Mouse (Mus musculus) CH12.LX (cell line): Measurements from ENCODE around the gene Luc7l. TPM values are rescaled to one million over a fixed set of nuclear protein-coding genes. Genes with fewer than 3 reads are reported as not detected.
A peak's percentile ranks its signal among the peaks of the same experiment; 100 is the strongest.

Experiments
- DNase-seq: peaks from one replicate; pipeline ENCODE4 v3.0.0-alpha.2; 2013; ENCODE audit errors: extremely low read depth
- H3K27ac ChIP-seq: 2 replicates; pipeline ENCODE4 v1.5.1; 2012; ENCODE audit warnings: low read depth, mild to moderate bottlenecking, control low read depth, moderate library complexity; ENCODE audit not compliant: insufficient read depth
- H3K27me3 ChIP-seq: replicated peaks from 2 replicates; pipeline ENCODE3; 2012; ENCODE audit warnings: inconsistent platforms
- H3K36me3 ChIP-seq, 2 experiments: replicated peaks in 1 of 2; 2 replicates each; pipeline versions ENCODE3 to v1.6.1; 2012; ENCODE audit warnings: inconsistent platforms in 1 of 2, low read length in 1 of 2, mild to moderate bottlenecking in 1 of 2, mixed read lengths in 1 of 2, moderate library complexity in 1 of 2; ENCODE audit not compliant: control insufficient read depth in 1 of 2, insufficient read depth in 1 of 2
- H3K4me1 ChIP-seq, 2 experiments: 2 replicates each; pipeline ENCODE4 v1.6.1; 2012; ENCODE audit warnings: inconsistent platforms in 1 of 2, moderate library complexity in 1 of 2; ENCODE audit not compliant: insufficient read depth in 2 of 2, control insufficient read depth in 1 of 2
- H3K4me2 ChIP-seq: 2 replicates; pipeline ENCODE4 v1.6.1; 2012; ENCODE audit warnings: low read depth, mild to moderate bottlenecking, control low read depth; ENCODE audit not compliant: poor library complexity, insufficient read depth, severe bottlenecking
- H3K4me3 ChIP-seq, 3 experiments: fragments of 150-350 bp in 1 of 3; sonication (generic) in 1 of 3; replicated peaks in 1 of 3; 2 replicates each; pipeline versions ENCODE3 to v1.5.1; 2011 to 2012; ENCODE audit warnings: low read depth in 2 of 3, low read length in 2 of 3, mild to moderate bottlenecking in 2 of 3, moderate library complexity in 2 of 3, control low read depth in 1 of 3, improper control_type of control experiment in 1 of 3, inconsistent platforms in 1 of 3, mixed read lengths in 1 of 3; ENCODE audit not compliant: poor library complexity in 1 of 3
- H3K79me2 ChIP-seq: replicated peaks from 2 replicates; pipeline ENCODE4 v1.6.1; 2012; ENCODE audit warnings: mild to moderate bottlenecking, moderate library complexity; ENCODE audit not compliant: control insufficient read depth, poor library complexity, insufficient read depth, severe bottlenecking; ENCODE audit errors: extremely low read depth
- H3K9ac ChIP-seq: 2 replicates; pipeline ENCODE4 v1.6.1; 2012; ENCODE audit warnings: low read depth, mild to moderate bottlenecking, control low read depth, moderate library complexity; ENCODE audit not compliant: insufficient read depth
- H3K9me3 ChIP-seq: replicated peaks from 2 replicates; pipeline ENCODE3; 2012; ENCODE audit warnings: low read length, inconsistent platforms, mixed read lengths
- BHLHE40 ChIP-seq: IDR thresholded peaks from 2 replicates; pipeline ENCODE4 v1.6.1; 2011; ENCODE audit warnings: mild to moderate bottlenecking, low read depth, low read length, improper control_type of control experiment
- CHD1 ChIP-seq: IDR thresholded peaks from 2 replicates; pipeline ENCODE4 v1.6.1; 2012; ENCODE audit warnings: low read depth, low read length, improper control_type of control experiment, inconsistent platforms
- CHD2 ChIP-seq: IDR thresholded peaks from 2 replicates; pipeline ENCODE4 v1.6.1; 2011; ENCODE audit warnings: low read length, improper control_type of control experiment
- CTCF ChIP-seq, 2 experiments: IDR thresholded peaks in 1 of 2; conservative IDR thresholded peaks in 1 of 2; 2 replicates each; pipeline ENCODE4 v1.5.1; 2011 to 2012; ENCODE audit warnings: low read depth in 2 of 2, low read length in 2 of 2, improper control_type of control experiment in 1 of 2, inconsistent platforms in 1 of 2, mild to moderate bottlenecking in 1 of 2, moderate library complexity in 1 of 2
- E2F4 ChIP-seq: IDR thresholded peaks from 2 replicates; pipeline ENCODE4 v1.6.1; 2011; ENCODE audit warnings: low read depth, low read length, improper control_type of control experiment; ENCODE audit not compliant: insufficient replicate concordance
- GABPA ChIP-seq: IDR thresholded peaks from 2 replicates; pipeline ENCODE4 v1.6.1; 2012; ENCODE audit warnings: low read depth, low read length, improper control_type of control experiment, inconsistent platforms; ENCODE audit not compliant: insufficient replicate concordance
- HCFC1 ChIP-seq: IDR thresholded peaks from 2 replicates; pipeline ENCODE4 v1.6.1; 2012; ENCODE audit warnings: low read depth, mild to moderate bottlenecking, inconsistent platforms, low read length, improper control_type of control experiment
- JUND ChIP-seq: conservative IDR thresholded peaks from 2 replicates; pipeline ENCODE4 v1.6.1; 2011; ENCODE audit warnings: low read depth, low read length, improper control_type of control experiment
- KAT2A ChIP-seq: IDR thresholded peaks from 2 replicates; pipeline ENCODE4 v1.6.1; 2012; ENCODE audit warnings: low read length, improper control_type of control experiment, inconsistent platforms; ENCODE audit not compliant: insufficient replicate concordance
- MAFK ChIP-seq: IDR thresholded peaks from 2 replicates; pipeline ENCODE4 v1.6.1; 2011; ENCODE audit warnings: low read length, improper control_type of control experiment; ENCODE audit not compliant: insufficient replicate concordance
- MAX ChIP-seq: IDR thresholded peaks from 2 replicates; pipeline ENCODE4 v1.6.1; 2011; ENCODE audit warnings: low read length, improper control_type of control experiment
- MAZ ChIP-seq: IDR thresholded peaks from 2 replicates; pipeline ENCODE4 v1.6.1; 2012; ENCODE audit warnings: low read depth, mild to moderate bottlenecking, inconsistent platforms, low read length, improper control_type of control experiment, moderate library complexity
- MXI1 ChIP-seq: IDR thresholded peaks from 2 replicates; pipeline ENCODE4 v1.6.1; 2011; ENCODE audit warnings: mild to moderate bottlenecking, low read depth, low read length, improper control_type of control experiment
- MYC ChIP-seq: IDR thresholded peaks from 2 replicates; pipeline ENCODE4 v1.6.1; 2011; ENCODE audit warnings: low read depth, mild to moderate bottlenecking, improper control_type of control experiment, low read length
- NELFE ChIP-seq: IDR thresholded peaks from 2 replicates; pipeline ENCODE4 v1.6.1; 2011; ENCODE audit warnings: low read depth, low read length, improper control_type of control experiment
- NRF1 ChIP-seq: IDR thresholded peaks from 2 replicates; pipeline ENCODE4 v1.6.1; 2014; ENCODE audit warnings: low read depth, mild to moderate bottlenecking, inconsistent platforms, low read length, improper control_type of control experiment, moderate library complexity
- PAX5 ChIP-seq: IDR thresholded peaks from 2 replicates; pipeline ENCODE4 v1.6.1; 2012; ENCODE audit warnings: low read length, inconsistent platforms, mixed read lengths
- RAD21 ChIP-seq: IDR thresholded peaks from 2 replicates; pipeline ENCODE4 v1.6.1; 2011; ENCODE audit warnings: low read depth, mild to moderate bottlenecking, low read length, improper control_type of control experiment, moderate library complexity
- RCOR1 ChIP-seq: conservative IDR thresholded peaks from 2 replicates; pipeline ENCODE4 v1.6.1; 2012; ENCODE audit warnings: low read depth, mild to moderate bottlenecking, inconsistent platforms, low read length, improper control_type of control experiment
- SIN3A ChIP-seq: IDR thresholded peaks from 2 replicates; pipeline ENCODE4 v1.6.1; 2012; ENCODE audit warnings: low read length, improper control_type of control experiment, inconsistent platforms
- SMC3 ChIP-seq: IDR thresholded peaks from 2 replicates; pipeline ENCODE4 v1.6.1; 2011; ENCODE audit warnings: low read depth, low read length, improper control_type of control experiment
- TBP ChIP-seq: conservative IDR thresholded peaks from 2 replicates; pipeline ENCODE4 v1.6.1; 2011; ENCODE audit warnings: low read depth, low read length, improper control_type of control experiment
- UBTF ChIP-seq: IDR thresholded peaks from 2 replicates; pipeline ENCODE4 v1.6.1; 2012; ENCODE audit warnings: low read depth, mild to moderate bottlenecking, inconsistent platforms, low read length, improper control_type of control experiment, moderate library complexity
- USF1 ChIP-seq: IDR thresholded peaks from 2 replicates; pipeline ENCODE4 v1.6.1; 2014; ENCODE audit warnings: low read depth, mild to moderate bottlenecking, inconsistent platforms, low read length, improper control_type of control experiment
- USF2 ChIP-seq: conservative IDR thresholded peaks from 2 replicates; pipeline ENCODE4 v1.6.1; 2011; ENCODE audit warnings: low read depth, low read length, improper control_type of control experiment
- ZMIZ1 ChIP-seq: IDR thresholded peaks from 2 replicates; pipeline ENCODE4 v1.6.1; 2012; ENCODE audit warnings: low read depth, mild to moderate bottlenecking, inconsistent platforms, low read length, improper control_type of control experiment
- ZNF384 ChIP-seq: IDR thresholded peaks from 2 replicates; pipeline ENCODE4 v1.6.1; 2012; ENCODE audit warnings: low read depth, low read length, improper control_type of control experiment, inconsistent platforms
- dilution Hi-C: fragments of 300-500 bp; cut with MboI; formaldehyde crosslinking; loops from 2 replicates; pipeline ENCODE4 v1.14.3; 2020; ENCODE audit warnings: low sequenced_read_pairs; ENCODE audit not compliant: extremely low pct_unique_long_range_greater_than_20kb, extremely low pct_ligation_motif_present
- in situ Hi-C: fragments of 300-500 bp; cut with MboI; formaldehyde crosslinking; loops from 3 replicates; pipeline ENCODE4 v1.14.3; 2019; ENCODE audit warnings: low sequenced_read_pairs, low pct_ligation_motif_present, low pct_unique_long_range_greater_than_20kb, mixed read lengths
- polyA plus RNA-seq: library from polyadenylated mRNA; unstranded; fragments of >175 nt; gene quantifications from 2 replicates; pipeline ENCODE4 v1.2.1, GENCODE M21; 2012; ENCODE audit warnings: low read depth; ENCODE audit not compliant: insufficient read length
- total RNA-seq, 2 experiments: library from RNA; depleted of rRNA; stranded (reverse); fragments of 300-350 nt in 1 of 2; fragments of >200 nt in 1 of 2; gene quantifications; 2 replicates each; pipeline ENCODE4 v1.2.3; 2012 to 2014

Gene Luc7l
- total and polyA plus RNA-seq, 3 experiments = 46.1 to 70.2 (median 68.6) TPM

DNA sequence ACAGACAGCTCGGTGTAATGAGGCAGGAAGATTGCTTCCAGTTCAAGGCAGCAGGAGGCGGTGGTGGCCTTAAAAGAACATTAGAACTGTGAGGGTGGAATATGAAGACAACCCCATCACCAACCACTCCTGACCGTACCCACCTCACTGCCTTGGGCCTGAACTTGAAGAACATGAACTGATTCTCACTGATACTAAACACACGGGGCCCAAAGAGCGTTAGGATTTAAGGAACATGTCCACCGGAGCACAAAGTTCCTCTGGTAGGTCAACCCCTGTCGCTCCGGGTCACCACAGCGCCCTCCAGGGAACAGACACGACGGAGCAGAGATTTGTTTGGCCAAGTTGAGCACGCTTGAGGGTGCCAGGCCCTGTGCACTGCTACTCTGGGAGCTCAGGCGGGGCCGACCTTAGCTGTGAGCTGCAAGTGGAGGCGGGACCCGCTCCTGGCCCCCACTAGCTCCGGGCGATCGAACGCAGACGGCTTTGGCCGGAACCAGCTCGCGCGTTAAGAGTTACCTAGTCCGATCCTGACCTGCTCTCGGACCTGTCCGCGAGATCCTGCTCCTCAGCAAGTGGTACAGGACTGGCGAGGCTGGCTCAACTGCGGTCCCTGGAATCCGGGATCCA, 9.1 kb upstream of the Luc7l start:
- Histone ChIP-seq H3K4me1 (peaks cover 0 to 22% of the 10 kb centered on the region in 2 experiments), H3K4me3 (peak overlapping the region; percentile 71 to 88 (median 84)), H3K9me3 (peaks cover 6% of the 10 kb centered on the region), H3K27me3 (peaks cover 9% of the 10 kb centered on the region), H3K9ac (peak overlapping the region; percentile 69), H3K27ac (peak overlapping the region; percentile 2; the same call in 1 of the 2 replicates), H3K36me3 (no peaks in the 10 kb centered on the region), H3K79me2 (no peaks in the 10 kb centered on the region), H3K4me2 (peak overlapping the region; percentile 39; the same call in 1 of the 2 replicates)
- dilution Hi-C loops (no loop called here), in situ Hi-C loops (loop anchor here (5.0 kb wide), 1 partner anchor 51 kb away; no protein-coding TSS in a partner anchor)
- DNase-seq = peak; percentile 77
- TF ChIP-seq MAZ (peak; percentile 50; the same call in 1 of the 2 replicates), USF2 (no peak), MAX (no peak), MXI1 (peak; percentile 37; the same call in 1 of the 2 replicates), RAD21 (peak; percentile 47), MAFK (no peak), UBTF (0 out of 2 replicates have a peak, but pooled peaks have one; percentile 50), ZMIZ1 (no peak), NELFE (0 out of 2 replicates have a peak, but pooled peaks have one; percentile 46), HCFC1 (no peak; the same call in 1 of the 2 replicates), TBP (0 out of 2 replicates have a peak, but pooled peaks have one; percentile 29), NRF1 (0 out of 2 replicates have a peak, but pooled peaks have one; percentile 33), MYC (no peak), SMC3 (peak; percentile 36), CTCF (conservative IDR thresholded peaks at IDR 0.05 in 1 of 2, IDR thresholded peaks at IDR 0.05 in 1 of 2; ENCODE audit: low read depth in 2 of 2, low read length in 2 of 2) (peak in 1 of 2 experiments; percentile 60; a peak in 3 of 4 replicates)

DNA sequence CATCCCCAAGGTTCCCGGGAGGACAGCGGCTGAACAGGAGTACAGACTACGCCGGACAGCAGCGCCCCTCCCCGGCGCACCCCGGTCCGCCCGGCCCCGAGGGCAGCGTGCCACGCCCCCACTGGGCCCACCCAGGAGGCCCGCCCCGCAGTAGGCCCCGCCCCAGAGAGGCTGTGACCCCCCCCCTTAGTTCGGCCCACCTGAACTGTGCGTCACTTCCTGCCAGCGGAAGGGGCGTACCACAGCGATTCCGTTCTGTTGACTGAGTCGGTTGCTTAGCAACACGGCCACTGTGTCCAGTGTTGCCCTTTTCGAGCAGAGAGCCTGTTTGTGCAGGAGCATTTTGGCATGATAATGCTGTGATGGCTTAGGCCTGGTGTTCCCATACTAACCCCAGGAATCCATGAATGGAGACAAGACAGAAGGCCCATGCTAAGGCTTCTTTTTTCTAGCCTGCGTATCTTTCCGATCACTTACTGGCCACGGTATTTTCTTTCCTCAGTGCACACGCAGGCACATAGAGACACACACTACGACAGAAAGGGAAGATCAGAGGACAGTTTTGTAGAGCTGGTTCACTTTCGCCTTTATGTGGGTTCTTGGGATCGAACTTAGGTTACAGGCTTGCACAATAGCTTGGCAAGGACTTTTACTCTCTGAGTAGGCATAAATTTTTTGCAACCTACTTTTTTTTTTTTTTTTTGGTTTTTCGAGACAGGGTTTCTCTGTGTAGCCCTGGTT, 8.4 kb upstream of the Luc7l start, which contains the start of gene Fam234a:
Gene Fam234a (minus strand): TSS at position 142 of the 741 bp plus-strand sequence.
- in situ Hi-C loops = loop anchor here (5.0 kb wide), 1 partner anchor 52 kb away; no protein-coding TSS in a partner anchor
- peak; percentile 95 for DNase-seq
- dilution Hi-C loops = no loop called here
- H3K9ac ChIP-seq = peak within 1 kb of the TSS; percentile 69
- peaks cover 9% of the 10 kb centered on the region for H3K27me3 ChIP-seq
- peak within 1 kb of the TSS; percentile 71 to 88 (median 84) for H3K4me3 ChIP-seq
- H3K4me2 ChIP-seq = peak within 1 kb of the TSS; percentile 76
- H3K27ac ChIP-seq = peak within 1 kb of the TSS; percentile 2; the same call in 1 of the 2 replicates
- H3K79me2 ChIP-seq = no peaks in the 10 kb centered on the region
- peaks cover 6% of the 10 kb centered on the region for H3K9me3 ChIP-seq
- peaks cover 0 to 22% of the 10 kb centered on the region in 2 experiments for H3K4me1 ChIP-seq
- H3K36me3 ChIP-seq = no peaks in the 10 kb centered on the region
- no peak for TF ChIP-seq MYC
- TF ChIP-seq ZMIZ1 = no peak
- TF ChIP-seq SIN3A = peak; percentile 76
- no peak for TF ChIP-seq CHD2
- TF ChIP-seq TBP = no peak
- TF ChIP-seq CHD1 = no peak
- no peak for TF ChIP-seq ZNF384
- TF ChIP-seq USF2 = no peak
- TF ChIP-seq USF1 = no peak
- TF ChIP-seq RCOR1 = no peak
- no peak for TF ChIP-seq BHLHE40
- TF ChIP-seq GABPA = no peak
- no peak for TF ChIP-seq JUND
- peak; percentile 37 for TF ChIP-seq MXI1
- peak; percentile 87 for TF ChIP-seq MAZ
- no peak for TF ChIP-seq SMC3
- TF ChIP-seq PAX5 = no peak
- TF ChIP-seq E2F4 = no peak
- no peak for TF ChIP-seq NRF1
- TF ChIP-seq KAT2A = no peak
- no peak for TF ChIP-seq NELFE
- TF ChIP-seq HCFC1 = peak; percentile 75
